Mouse (Mus musculus): ENCODE data around the gene Cfdp1. TPM values are rescaled to one million over a fixed set of nuclear protein-coding genes. Genes with fewer than 3 reads are reported as not detected.
A peak's percentile ranks its signal among the peaks of the same experiment; 100 is the strongest.

Gene Cfdp1
- polyA plus RNA-seq, 1 experiment, result 2.4 TPM

- H3K27me3 ChIP-seq (ENCODE audit: control insufficient read depth, insufficient read depth, low read length), result no peaks in the 10 kb centered on the region; the same call in 1 of the 2 replicates
- H3K27ac ChIP-seq (ENCODE audit: insufficient read depth, low read length), result no peak overlapping the region
- WGBS, result 81% methylated on average over 6 of the region's 6 CpGs
- DNase-seq (ENCODE audit: low read depth in 1 of 2, low spot score in 2 of 2), result no peak
- H3K36me3 ChIP-seq (ENCODE audit: control insufficient read depth, insufficient read depth, low read length), result no peaks in the 10 kb centered on the region
- H3K4me1 ChIP-seq (ENCODE audit: control insufficient read depth, insufficient read depth, insufficient read length), result no peaks in the 10 kb centered on the region
- no peak for TF ChIP-seq POLR2A (IDR thresholded peaks at IDR 0.05; ENCODE audit: low read depth, low read length)
- no peak for TF ChIP-seq CTCF (IDR thresholded peaks at IDR 0.05; ENCODE audit: extremely low read depth, insufficient read depth, insufficient read length, insufficient replicate concordance)
- H3K4me3 ChIP-seq (ENCODE audit: extremely low read depth, insufficient read depth, insufficient read length), result no peak overlapping the region
Observed at GRCm38 (mm10) chr8:111754736-111755135, 99.4 kb downstream of the Cfdp1 start.

- Histone ChIP-seq H3K27me3 (ENCODE audit: control insufficient read depth, insufficient read depth, low read length) (no peaks in the 10 kb centered on the region; the same call in 1 of the 2 replicates), H3K27ac (ENCODE audit: insufficient read depth, low read length) (0 out of 2 replicates have a peak overlapping the region, but pooled peaks have one; percentile 31), H3K4me1 (ENCODE audit: control insufficient read depth, insufficient read depth, insufficient read length) (no peaks in the 10 kb centered on the region), H3K4me3 (ENCODE audit: extremely low read depth, insufficient read depth, insufficient read length) (no peak overlapping the region), H3K36me3 (ENCODE audit: control insufficient read depth, insufficient read depth, low read length) (no peaks in the 10 kb centered on the region)
- TF ChIP-seq CTCF (IDR thresholded peaks at IDR 0.05; ENCODE audit: extremely low read depth, insufficient read depth, insufficient read length, insufficient replicate concordance) (no peak), POLR2A (IDR thresholded peaks at IDR 0.05; ENCODE audit: low read depth, low read length) (no peak)
- WGBS, result 51% methylated on average over 2 of the region's 2 CpGs
- DNase-seq (ENCODE audit: low read depth in 1 of 2, low spot score in 2 of 2), result no peak
Observed at GRCm38 (mm10) chr8:111754088-111754487, 100.0 kb downstream of the Cfdp1 start.

- Histone ChIP-seq H3K4me1 (ENCODE audit: control insufficient read depth, insufficient read depth, insufficient read length) (no peaks in the 10 kb centered on the region), H3K4me3 (ENCODE audit: extremely low read depth, insufficient read depth, insufficient read length) (no peak overlapping the region), H3K36me3 (ENCODE audit: control insufficient read depth, insufficient read depth, low read length) (no peaks in the 10 kb centered on the region), H3K27me3 (ENCODE audit: control insufficient read depth, insufficient read depth, low read length) (peaks cover 8% of the 10 kb centered on the region), H3K27ac (ENCODE audit: insufficient read depth, low read length) (no peak overlapping the region)
- TF ChIP-seq CTCF (IDR thresholded peaks at IDR 0.05; ENCODE audit: extremely low read depth, insufficient read depth, insufficient read length, insufficient replicate concordance), result no peak
- no peak for TF ChIP-seq POLR2A (IDR thresholded peaks at IDR 0.05; ENCODE audit: low read depth, low read length)
- WGBS, result 31% methylated on average over 6 of the region's 6 CpGs
- no peak for DNase-seq (ENCODE audit: low read depth in 1 of 2, low spot score in 2 of 2)
Observed at GRCm38 (mm10) chr8:111748766-111749165, 105.3 kb downstream of the Cfdp1 start.

GRCm38 (mm10) chr8:111747866-111748649, 106.0 kb downstream of the Cfdp1 start:
- Histone ChIP-seq H3K4me3 (ENCODE audit: extremely low read depth, insufficient read depth, insufficient read length) (no peak overlapping the region), H3K36me3 (ENCODE audit: control insufficient read depth, insufficient read depth, low read length) (no peaks in the 10 kb centered on the region), H3K27me3 (ENCODE audit: control insufficient read depth, insufficient read depth, low read length) (peaks cover 15% of the 10 kb centered on the region), H3K27ac (ENCODE audit: insufficient read depth, low read length) (no peak overlapping the region), H3K4me1 (ENCODE audit: control insufficient read depth, insufficient read depth, insufficient read length) (no peaks in the 10 kb centered on the region; the same call in 1 of the 2 replicates)
- no peak for DNase-seq (ENCODE audit: low read depth in 1 of 2, low spot score in 2 of 2)
- 83% methylated on average over 8 of the region's 8 CpGs for WGBS
- TF ChIP-seq CTCF (IDR thresholded peaks at IDR 0.05; ENCODE audit: extremely low read depth, insufficient read depth, insufficient read length, insufficient replicate concordance) (no peak), POLR2A (IDR thresholded peaks at IDR 0.05; ENCODE audit: low read depth, low read length) (no peak)

- Histone ChIP-seq H3K27me3 (ENCODE audit: control insufficient read depth, insufficient read depth, low read length) (peaks cover 17% of the 10 kb centered on the region), H3K4me1 (ENCODE audit: control insufficient read depth, insufficient read depth, insufficient read length) (no peaks in the 10 kb centered on the region; the same call in 1 of the 2 replicates), H3K27ac (ENCODE audit: insufficient read depth, low read length) (no peak overlapping the region), H3K4me3 (ENCODE audit: extremely low read depth, insufficient read depth, insufficient read length) (no peak overlapping the region), H3K36me3 (ENCODE audit: control insufficient read depth, insufficient read depth, low read length) (no peaks in the 10 kb centered on the region)
- TF ChIP-seq CTCF (IDR thresholded peaks at IDR 0.05; ENCODE audit: extremely low read depth, insufficient read depth, insufficient read length, insufficient replicate concordance) (no peak), POLR2A (IDR thresholded peaks at IDR 0.05; ENCODE audit: low read depth, low read length) (no peak)
- DNase-seq (ENCODE audit: low read depth in 1 of 2, low spot score in 2 of 2), result no peak
- 54% methylated on average over 13 of the region's 13 CpGs for WGBS
Observed at GRCm38 (mm10) chr8:111746582-111747465, 107.3 kb downstream of the Cfdp1 start.

GRCm38 (mm10) chr8:111745591-111746418, 108.3 kb downstream of the Cfdp1 start:
- DNase-seq (ENCODE audit: low read depth in 1 of 2, low spot score in 2 of 2), result no peak
- H3K27me3 ChIP-seq (ENCODE audit: control insufficient read depth, insufficient read depth, low read length), result peaks cover 17% of the 10 kb centered on the region
- no peak overlapping the region for H3K4me3 ChIP-seq (ENCODE audit: extremely low read depth, insufficient read depth, insufficient read length)
- no peaks in the 10 kb centered on the region; the same call in 1 of the 2 replicates for H3K4me1 ChIP-seq (ENCODE audit: control insufficient read depth, insufficient read depth, insufficient read length)
- peak overlapping the region; percentile 45 for H3K27ac ChIP-seq (ENCODE audit: insufficient read depth, low read length)
- WGBS, result 7% methylated on average over 23 of the region's 23 CpGs
- no peaks in the 10 kb centered on the region for H3K36me3 ChIP-seq (ENCODE audit: control insufficient read depth, insufficient read depth, low read length)
- no peak for TF ChIP-seq POLR2A (IDR thresholded peaks at IDR 0.05; ENCODE audit: low read depth, low read length)
- TF ChIP-seq CTCF (IDR thresholded peaks at IDR 0.05; ENCODE audit: extremely low read depth, insufficient read depth, insufficient read length, insufficient replicate concordance), result no peak
